Mouse (Mus musculus): ENCODE measurements around the gene Lsm4. TPM values are rescaled to one million over a fixed set of nuclear protein-coding genes. Genes with fewer than 3 reads are reported as not detected.

Gene Lsm4
- total RNA-seq, 2 experiments from 2014 or later, result 85.2 to 93.7 TPM

DNA sequence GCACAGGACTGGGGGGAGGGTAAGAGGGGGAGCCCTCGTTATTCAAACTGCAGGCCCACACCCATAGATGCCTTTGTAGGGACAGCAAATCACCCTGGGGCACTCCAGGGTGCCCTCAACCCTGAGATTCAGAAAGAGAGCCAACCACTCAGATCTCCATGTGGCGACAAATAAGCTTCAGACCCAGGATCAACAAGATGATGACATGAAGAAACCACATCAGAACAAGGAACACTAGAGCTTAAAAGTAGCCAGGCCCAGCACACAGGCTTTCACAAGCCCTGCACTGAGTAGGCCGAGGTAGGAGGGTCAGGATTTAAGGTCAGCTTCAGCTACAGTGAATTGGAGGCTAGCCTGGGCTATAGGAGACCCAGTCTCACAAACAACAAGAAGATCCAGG is 24.1 kb upstream of the Lsm4 start:
- intact Hi-C loops (cut with DNase I), result no loop called here
- DNase-seq, result no peak

DNA sequence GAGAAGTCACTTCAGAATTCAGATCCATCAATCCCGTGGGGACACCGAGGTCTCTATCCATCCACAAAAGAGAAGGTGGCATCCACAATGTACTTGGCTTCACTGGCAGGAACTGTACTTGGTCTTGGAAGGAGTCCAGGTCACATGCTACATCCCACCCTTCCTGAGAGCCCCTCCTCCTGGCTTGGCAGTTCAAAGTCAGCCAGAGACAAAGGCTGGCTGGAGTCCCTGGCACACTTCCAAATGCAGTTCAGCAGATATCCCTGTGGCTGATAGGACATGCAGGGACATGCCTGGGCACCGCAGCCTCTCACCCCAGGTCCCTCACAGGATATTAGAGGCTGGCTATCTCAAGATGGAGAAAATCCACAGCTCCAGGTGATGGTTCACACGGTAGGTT is 23.7 kb upstream of the Lsm4 start:
- intact Hi-C loops (cut with DNase I), result no loop called here
- peak; percentile 92 for DNase-seq

DNA sequence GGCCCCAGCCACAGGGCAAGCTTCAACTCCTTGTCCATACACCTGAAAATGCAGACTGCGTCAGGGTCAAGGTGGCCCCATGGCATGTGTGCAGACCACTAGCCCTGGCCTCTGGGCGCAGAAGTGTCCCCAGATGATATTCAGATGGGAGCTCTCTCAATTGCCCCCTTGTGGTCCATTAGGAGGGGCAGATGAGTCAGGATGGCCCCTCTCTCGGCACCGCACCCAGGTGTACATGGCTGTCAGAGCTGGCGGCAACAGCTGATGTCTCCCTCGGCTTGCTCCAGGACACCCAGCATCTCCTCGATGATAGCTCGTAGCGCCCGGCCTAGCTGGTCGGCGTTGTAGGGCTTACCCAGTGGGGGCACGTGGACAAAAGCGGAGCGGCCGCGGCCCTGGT is 22.7 kb upstream of the Lsm4 start:
- no peak for DNase-seq
- intact Hi-C loops (cut with DNase I), result no loop called here

DNA sequence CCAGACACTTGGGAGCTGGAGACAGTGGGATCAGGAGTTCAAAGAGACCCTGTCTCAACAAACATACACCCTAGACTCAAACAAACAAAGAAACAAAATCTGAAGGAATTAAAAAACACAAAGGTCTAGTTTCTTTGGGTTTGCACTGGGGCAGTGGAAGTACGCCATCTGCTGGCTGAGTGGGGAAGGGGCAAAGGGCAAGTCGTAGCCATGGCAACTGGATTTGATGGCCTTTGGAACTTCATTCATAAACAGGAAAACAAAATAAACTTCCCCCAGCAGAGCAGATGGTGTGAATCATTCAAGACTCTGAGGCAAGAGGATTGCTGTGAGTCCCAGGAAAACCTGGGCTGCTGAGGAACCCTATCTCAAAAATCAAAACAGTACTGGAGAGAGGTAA is 19.8 kb upstream of the Lsm4 start:
- intact Hi-C loops (cut with DNase I), result no loop called here
- no peak for DNase-seq

DNA sequence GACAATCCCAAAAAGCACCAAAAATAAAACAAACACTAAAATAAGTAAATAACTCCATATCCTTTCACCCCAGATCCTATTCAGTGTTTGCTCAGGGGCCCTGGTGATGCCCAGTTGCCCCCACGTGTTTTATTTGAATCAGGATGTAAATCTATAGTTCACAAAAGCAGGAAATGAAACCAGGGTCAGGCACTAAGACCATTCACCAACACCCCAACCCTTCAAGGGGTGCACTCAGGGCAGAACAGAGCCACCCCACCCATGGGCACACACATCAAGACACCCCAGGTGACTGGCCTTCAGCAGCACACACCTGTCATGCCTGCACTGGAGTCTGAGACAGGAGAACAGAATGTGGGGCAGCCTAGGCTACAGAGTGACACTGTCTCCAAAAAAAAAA is 18.9 kb upstream of the Lsm4 start:
- intact Hi-C loops (cut with DNase I), result no loop called here
- no peak for DNase-seq

DNA sequence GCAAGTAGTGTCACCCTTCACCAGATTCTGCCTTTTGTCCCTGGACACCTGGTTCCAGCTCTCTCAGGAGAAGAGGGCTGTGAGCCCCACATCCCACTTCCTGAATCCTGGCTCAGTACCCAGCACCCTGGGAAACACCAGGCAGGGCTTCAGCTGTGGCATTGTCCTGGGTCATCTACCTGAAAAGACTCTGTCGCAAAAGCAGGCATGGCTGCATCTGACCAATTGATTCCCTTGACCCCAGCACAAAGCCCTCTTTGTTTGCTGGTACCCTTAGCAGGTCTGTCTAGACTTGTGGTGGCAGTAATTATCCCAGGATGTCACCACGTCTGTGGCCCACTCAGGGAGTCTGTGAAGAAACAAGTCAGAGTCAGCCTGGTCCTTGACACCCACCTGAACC is 17.6 kb upstream of the Lsm4 start:
- intact Hi-C loops (cut with DNase I), result no loop called here
- DNase-seq, result no peak

DNA sequence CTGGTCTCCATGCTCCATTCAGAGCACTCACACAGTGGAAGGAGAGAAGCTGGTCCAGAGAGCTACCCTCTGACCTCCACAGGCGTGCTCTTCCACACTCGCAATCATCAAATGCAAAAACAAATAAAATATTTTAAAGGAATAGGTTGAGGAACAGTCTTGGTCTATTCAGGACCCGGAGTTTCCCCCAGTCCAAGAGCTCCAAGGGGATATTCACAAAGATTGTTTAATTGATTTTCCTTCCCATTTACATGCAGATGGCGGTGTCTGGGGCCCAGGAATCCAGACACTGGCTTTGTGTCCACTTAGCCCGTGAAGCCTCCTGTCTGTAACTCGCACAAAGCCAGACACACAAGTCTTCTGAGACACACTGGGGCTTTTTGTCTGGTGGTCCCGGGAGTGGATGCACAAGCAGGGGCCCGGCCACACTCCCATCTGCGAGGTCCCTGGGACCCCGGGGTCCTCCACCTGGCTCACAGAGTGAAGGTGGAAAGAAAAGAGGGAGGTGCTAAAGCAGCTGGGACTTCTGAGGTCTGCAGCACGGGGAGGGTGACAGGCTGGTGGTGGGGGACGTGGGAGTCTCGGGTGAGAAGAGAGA is 16.8 kb upstream of the Lsm4 start:
- DNase-seq, result peak; percentile 32
- intact Hi-C loops (cut with DNase I), result no loop called here

DNA sequence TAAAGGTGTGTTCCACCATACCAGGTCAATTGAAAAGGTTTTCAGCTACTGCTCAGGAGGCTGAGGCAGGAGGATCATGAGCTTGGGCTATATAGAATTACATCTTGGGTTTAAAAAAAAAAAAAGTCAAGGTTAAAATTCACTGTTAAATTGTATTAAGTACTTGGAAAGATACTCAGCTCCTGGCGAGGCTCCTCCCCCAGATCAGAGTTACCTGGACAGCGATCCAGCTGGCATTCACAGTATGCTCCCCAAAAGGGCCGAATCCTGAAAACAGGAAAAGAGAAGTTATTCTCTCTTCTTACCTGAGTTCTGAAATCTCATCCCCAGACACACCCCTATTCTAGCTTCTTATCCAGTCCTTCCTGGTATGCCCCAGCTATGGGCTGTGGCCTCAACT is 15.8 kb upstream of the Lsm4 start:
- no peak for DNase-seq
- intact Hi-C loops (cut with DNase I), result no loop called here

DNA sequence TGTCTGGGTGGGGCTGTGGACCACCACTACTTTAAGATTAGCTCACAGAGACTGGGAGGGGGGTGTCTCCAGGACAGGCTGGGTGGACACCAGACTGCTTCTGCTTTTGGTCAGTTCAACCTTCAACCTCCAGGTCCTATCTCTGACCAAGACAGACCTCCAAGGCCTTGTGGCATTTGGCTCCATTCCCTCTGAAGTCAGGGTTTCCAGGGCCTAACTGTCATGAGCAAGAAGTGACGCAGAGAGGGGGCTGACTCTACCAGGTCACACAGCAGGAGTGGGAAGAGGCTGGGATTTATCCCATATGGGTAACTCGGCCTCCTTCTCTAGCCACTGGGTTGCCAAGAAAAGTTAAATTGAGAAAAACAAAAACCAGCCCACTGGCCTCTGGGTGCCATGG is 15.3 kb upstream of the Lsm4 start:
- intact Hi-C loops (cut with DNase I), result no loop called here
- DNase-seq, result no peak

DNA sequence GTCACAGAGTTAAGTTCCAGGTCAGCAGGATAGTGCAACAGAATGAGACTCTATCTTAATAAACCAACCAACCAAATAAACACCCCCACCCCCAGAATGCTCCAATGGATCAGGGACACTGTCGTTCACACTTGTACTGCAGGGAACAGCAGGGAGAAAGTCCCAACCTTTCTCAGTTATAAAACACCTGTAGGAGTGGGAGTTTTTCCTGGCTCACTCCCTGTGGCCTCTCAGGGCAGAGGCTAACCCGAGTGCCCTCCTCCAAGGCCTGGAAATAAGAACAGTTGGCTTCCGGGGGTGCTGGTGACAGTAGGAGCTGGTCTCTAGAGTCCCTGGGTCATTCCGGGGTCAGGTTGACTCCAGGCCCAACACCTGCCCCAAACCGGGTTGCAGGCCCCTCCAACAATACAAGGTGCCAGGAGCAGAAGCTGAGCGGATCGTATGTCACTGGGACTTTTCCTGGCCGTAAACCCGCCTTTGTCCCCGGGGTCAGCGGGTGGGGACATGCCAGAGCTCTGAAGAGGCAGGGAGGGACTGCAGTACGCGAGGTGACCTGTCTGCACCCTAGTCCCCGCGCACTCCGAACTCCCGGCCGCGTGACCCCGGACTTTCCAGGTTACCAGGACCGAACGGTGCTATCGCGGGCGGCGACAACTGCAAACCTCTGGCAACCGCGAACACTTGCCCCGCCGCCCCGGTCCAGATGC is 14.0 kb upstream of the Lsm4 start:
- no peak for DNase-seq
- intact Hi-C loops (cut with DNase I), result no loop called here

DNA sequence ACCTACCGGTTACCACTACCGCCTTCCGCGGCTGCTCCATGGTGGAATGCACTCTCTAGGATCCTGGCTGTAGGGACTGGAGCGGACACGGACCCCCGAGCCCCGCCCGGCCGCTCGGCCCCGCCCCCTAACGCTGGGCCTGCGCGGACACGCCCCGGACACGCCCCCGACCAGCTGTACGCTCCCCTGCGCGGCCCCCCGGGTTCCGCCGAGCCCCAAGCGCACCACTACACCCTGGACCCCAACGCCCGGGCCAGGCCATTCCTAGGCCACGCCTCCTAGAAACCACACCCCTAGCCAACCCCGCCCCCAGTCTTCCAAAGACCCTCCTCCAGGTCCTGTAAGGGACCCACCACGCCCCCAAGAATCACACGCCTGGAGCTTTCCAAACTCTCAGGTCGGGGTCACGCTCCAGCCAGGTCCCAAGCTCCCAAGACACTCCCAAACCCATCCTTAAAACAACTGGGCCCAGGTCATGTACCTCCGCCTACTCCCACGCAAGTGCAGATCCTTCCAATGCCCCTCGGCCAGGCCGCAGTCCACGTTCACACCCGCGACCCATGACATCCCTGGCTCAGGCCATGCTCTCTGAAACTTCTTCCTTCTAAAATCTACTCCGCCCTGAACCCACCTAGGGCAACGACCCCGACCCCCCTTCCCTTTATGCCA is 13.3 kb upstream of the Lsm4 start:
- intact Hi-C loops (cut with DNase I), result no loop called here

DNA sequence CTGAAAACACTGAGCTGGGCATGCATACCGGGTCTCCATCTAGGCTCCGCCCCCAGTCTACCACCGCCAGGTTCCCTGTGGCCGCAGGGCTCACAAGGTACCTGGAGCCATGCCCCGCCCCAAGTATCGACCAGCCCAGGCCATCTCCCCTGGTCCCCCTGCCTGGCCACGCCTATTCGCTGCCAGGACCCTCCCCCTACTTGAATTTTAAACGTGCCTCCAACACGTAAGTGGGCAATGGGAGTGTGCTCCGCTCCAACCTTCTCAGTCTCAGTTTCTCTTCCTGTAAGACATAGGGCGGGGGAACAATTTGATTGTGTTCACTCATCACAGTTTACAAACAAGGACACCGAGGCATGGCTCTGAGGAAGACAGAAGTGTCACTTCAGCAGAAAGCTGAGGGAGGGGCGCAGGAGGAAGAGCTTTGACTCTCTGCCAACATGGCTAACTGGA is 12.7 kb upstream of the Lsm4 start, which contains the start of gene Pgpep1:
Gene Pgpep1 (minus strand): TSS at position 116 of the 453 bp plus-strand sequence.
- no peak for DNase-seq

More for the DNA sequence above, 13.3 kb upstream of the Lsm4 start:
- DNase-seq, result peak; percentile 81

DNA sequence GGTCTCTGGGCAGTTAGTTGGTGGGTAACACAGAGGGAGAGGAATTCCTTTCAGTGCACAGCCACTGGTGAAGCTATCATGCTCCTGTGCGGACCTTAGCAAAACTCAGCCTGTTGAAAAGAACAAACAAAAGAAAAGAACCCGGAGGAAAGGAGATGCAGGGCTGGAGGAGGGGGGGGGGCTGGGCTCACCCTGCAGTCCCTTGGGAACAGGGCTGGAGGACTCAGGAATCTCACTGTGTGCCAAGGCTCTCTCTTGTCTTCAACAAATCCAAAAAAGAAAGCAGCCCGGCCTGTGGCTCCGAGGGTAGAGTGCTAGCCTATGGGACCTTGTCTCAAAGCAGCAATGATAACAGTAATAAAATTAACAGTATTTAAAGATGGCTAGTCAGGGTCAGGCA is 9.4 kb upstream of the Lsm4 start:
- intact Hi-C loops (cut with DNase I), result no loop called here
- no peak for DNase-seq

More for the DNA sequence above, 12.7 kb upstream of the Lsm4 start, which contains the start of gene Pgpep1:
- intact Hi-C loops (cut with DNase I), result no loop called here

DNA sequence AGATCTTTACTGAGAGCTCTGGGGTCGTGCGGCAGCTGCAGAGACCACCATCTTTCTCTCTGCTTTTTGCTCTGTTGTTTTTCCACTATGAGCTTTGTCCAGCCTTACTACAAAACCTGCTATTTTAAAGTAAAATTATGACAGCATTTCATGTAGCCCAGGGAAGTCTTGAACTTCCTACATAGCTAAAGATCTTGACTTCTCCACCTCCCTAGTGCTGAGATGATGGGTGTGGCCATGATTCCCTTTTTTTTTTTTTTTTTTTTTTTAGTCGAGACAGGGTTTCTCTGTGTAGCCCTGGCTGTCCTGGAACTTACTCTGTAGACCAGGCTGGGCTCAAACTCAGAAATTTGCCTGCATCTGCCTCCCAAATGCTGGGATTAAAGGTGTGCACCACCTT is 8.4 kb upstream of the Lsm4 start:
- intact Hi-C loops (cut with DNase I), result no loop called here
- no peak for DNase-seq

DNA sequence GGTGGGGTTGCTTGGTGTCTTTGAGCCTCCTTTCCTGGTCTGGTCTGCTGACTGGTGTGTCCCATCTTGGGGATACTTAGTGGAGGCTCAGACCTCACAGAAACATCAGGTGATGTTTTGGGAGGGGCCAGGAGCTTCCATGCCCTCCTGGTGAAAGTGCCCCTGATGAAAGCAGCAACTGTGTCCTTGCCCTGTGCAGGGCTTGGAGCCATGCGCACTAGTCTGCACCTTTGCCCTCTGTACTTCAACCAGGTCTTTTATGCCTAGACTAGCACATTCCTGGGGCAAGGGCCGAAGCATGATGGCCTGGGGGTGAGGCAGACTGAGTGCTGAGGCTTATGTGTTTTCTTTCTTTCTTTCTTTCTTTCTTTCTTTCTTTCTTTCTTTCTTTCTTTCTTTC is 7.4 kb upstream of the Lsm4 start:
- no peak for DNase-seq
- intact Hi-C loops (cut with DNase I), result no loop called here

DNA sequence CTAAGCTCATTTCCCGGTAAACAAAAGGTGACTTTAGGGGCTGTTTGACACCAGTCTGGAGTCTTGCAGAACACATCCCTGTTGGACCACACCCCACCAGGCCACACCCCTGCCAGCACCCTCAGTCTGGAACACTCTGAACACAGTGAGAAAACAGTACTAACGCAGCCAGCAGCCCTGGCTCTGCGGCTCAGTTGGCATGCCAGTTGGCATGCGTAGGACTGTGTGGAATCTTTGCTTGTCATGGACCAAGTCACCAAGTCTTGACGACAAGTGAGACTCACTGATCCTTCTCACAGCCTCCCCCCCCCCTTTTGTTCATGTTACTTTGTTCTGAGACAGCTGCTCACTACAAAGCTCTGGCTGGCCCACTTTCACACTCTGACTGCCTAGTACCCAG is 6.0 kb upstream of the Lsm4 start:
- intact Hi-C loops (cut with DNase I), result no loop called here
- DNase-seq, result no peak

DNA sequence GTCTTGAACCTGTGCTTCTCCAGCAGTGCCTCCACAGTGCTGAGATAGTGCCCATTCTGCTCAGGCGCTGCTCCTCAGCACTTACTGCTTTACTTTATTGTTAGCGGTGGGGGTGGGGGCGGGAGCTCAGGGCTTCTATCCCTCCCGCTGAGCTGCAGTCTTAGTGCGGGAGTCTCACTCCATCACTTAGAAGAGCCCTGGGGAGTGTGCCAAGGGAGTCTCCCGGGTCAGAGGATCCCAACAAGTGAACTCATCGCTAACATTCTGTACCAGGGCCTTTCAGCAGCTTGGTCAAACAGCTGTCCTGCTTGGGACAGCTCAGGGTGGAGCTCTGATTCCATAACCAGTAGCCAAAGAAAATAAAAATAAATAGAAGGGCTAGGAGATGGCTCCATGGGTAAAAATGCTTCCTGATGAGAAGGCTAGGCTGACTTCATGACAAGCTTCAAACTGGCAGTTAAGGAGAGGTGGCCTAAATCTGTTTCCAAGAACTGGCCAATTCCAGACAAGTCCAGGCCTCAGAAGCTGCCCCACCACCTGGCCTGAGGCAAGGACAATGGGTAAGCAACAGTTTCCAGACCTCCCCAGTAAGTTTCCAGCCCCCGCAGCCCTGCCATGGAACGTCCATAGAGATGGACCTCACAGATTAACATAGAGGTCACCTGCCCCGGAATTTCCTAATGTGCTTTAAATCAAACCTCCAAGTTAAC is 1.3 kb upstream of the Lsm4 start:
- intact Hi-C loops (cut with DNase I), result no loop called here

DNA sequence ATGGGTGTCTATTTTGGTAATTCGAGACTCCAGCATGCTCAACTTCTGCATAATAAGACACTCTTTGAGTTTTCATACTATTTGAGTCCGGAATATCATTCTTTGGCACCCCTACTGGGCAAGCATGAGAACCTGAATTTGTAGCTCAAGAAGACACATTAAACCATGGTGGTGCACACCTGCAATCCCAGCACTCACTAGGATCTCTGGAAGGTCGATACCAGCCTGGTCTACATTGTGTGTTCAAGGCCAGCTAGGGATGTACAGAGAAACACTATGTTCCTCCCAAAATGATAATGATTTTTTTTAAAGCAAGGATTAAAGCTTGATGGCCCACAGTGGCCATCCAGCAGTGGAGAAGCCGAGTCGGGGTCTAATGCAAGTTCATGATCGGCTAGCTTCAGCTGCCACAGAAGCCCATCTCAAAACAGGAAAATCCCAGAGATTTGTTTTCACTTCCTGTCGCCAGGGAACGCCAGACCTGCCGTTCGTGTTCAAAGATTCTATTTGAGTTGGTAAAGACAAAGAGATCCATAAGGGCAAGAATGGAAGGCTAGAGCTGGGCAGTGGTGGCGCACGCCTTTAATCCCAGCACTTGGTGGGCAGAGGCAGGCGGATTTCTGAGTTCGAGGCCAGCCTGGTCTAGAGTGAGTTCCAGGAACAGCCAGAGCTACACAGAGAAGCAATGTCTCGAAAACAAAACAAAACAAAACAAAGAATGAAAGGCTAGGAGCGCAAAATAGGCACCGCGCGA is 546 bp upstream of the Lsm4 start:
- intact Hi-C loops (cut with DNase I), result no loop called here
- DNase-seq, result no peak

More for the DNA sequence above, 1.3 kb upstream of the Lsm4 start:
- DNase-seq, result no peak

DNA sequence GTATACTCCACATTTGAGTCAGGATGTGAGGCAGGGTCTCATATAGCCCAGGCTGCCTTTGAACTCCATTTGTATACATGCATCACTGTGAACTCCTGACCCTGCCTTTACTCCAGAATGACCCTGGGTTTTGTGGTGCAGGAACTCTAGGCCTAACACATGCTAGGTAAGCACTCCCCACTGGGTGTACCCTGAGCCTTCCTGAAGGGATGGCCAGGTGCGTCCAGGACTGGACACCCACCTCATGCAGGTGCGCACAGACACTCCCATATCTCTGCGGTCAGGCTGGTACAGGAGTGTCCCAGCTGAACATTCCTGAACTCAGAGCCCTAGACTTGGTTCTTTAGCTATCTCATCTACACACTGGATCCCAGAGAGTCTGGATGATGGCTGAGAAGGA is 1.1 kb downstream of the Lsm4 start:
- no peak for DNase-seq
- intact Hi-C loops (cut with DNase I), result no loop called here

DNA sequence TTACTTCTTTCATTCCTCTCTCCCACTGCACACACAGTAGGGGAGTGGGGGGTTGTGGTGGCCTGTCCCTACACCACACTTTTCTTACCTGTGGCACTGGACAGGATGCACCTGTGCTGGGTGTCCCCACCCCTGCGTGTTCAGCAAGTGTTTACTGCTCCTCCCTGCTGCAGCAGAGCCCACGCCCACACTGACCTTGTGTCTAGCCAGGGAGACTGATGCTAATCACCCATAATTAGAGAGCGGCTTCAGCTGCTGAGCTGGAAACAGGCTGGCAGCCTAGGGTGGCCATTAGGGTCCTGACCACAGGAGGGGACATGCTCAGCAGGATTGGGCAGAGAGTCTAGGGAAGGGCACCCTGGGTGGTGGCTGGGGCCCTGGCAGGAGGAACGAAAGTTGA is 1.7 kb downstream of the Lsm4 start:
- intact Hi-C loops (cut with DNase I), result no loop called here
- no peak for DNase-seq

DNA sequence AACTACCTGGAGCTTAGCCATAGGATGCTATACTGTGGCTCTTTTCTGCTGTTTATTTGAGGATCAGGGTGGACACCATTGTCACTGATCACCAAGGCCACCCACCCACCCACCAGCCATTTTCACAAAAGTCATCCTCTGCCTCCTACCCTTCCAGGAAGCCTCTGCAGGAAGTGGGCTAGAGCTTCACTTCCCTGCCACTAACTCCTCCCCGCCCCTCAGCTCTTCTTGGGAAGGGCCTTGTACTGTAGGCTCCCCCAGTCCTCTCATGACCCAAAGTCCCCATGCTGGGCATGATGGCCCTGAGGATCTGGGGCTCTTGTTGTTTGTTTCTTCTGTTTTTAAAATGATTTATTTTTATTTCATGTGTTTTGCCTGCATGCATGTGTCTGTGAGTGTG is 2.3 kb downstream of the Lsm4 start:
- intact Hi-C loops (cut with DNase I), result no loop called here
- no peak for DNase-seq
